Mouse (Mus musculus) testis, adult 2 months (tissue): ENCODE results near the gene Gltpd2.

Experiments used
- CTCF ChIP-seq: fragments of 200-500 bp; IDR thresholded peaks from 2 replicates; pipeline ENCODE4 v1.5.1; 2012; ENCODE audit warnings: low read depth, mild to moderate bottlenecking, inconsistent platforms, low read length, moderate library complexity; ENCODE audit not compliant: control insufficient read depth, insufficient read depth, insufficient replicate concordance
- POLR2A ChIP-seq: fragments of 200-500 bp; IDR thresholded peaks from 2 replicates; pipeline ENCODE4 v1.6.1; 2012; ENCODE audit warnings: low read depth, mild to moderate bottlenecking, inconsistent platforms, low read length, moderate library complexity; ENCODE audit not compliant: control insufficient read depth

DNA sequence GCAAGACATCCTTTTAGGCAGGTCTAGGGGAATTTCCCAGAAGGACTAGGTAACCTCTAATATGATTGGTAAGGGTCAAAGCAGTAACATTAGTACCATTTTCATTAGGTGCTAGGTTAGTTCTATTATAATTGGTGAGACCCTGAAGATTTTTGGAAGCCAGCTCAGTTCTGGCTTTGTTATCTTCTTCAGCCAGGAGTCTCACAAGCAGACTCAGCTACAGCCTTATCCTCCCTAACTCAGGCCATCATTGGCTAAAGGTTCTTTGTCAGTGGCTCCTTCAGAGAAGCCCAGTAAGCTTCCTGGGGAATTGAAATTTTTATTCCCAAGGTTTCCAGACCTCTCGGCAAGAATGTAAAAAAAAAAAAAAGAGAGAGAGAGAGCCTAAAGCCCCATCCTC lies 560 bp upstream of the Gltpd2 start:
- no peak for TF ChIP-seq CTCF
- no peak for TF ChIP-seq POLR2A
